Mouse (Mus musculus) spleen, adult 2 months (tissue): ENCODE results near the gene Nr2e3.

Source experiments
- CTCF ChIP-seq: fragments of 200-500 bp; IDR thresholded peaks from 2 replicates; pipeline ENCODE4 v1.5.1; 2011; ENCODE audit warnings: mild to moderate bottlenecking, inconsistent platforms; ENCODE audit not compliant: insufficient read depth, insufficient read length, insufficient replicate concordance; ENCODE audit errors: extremely low read depth
- POLR2A ChIP-seq: fragments of 200-500 bp; IDR thresholded peaks from 2 replicates; pipeline ENCODE4 v1.6.1; 2011; ENCODE audit warnings: low read depth, low read length, inconsistent platforms

GRCm38 (mm10) chr9:59952515-59953070 is 7.9 kb downstream of the Nr2e3 start:
- TF ChIP-seq POLR2A = no peak
- TF ChIP-seq CTCF = no peak
